Mouse (Mus musculus): Measurements from ENCODE around the gene Rxfp2.

GRCm38 (mm10) chr5:150044533-150044932 lies 26.1 kb downstream of the Rxfp2 start:
- TF ChIP-seq CTCF (IDR thresholded peaks at IDR 0.05; ENCODE audit: borderline replicate concordance, insufficient read depth, low read length) (no peak), POLR2A (IDR thresholded peaks at IDR 0.05; ENCODE audit: low read depth, low read length) (no peak)
